Mouse (Mus musculus) kidney, embryonic 16.5 days (tissue): ENCODE data around the gene Fam50a. TPM values are rescaled to one million over a fixed set of nuclear protein-coding genes. Genes with fewer than 3 reads are reported as not detected.
"Not testable (repeated sequence)": the region's sequence is repeated elsewhere in the genome, so short reads cannot be mapped to it uniquely, and the experiment has no call there.

Source experiments
- ATAC-seq: fragments of 200-750 bp; cut with Nextera tagmentation; 2 replicates; pipeline ENCODE4 v1.8.0; 2017; ENCODE audit warnings: moderate TSS enrichment; ENCODE audit not compliant: low FRiP score, low TSS enrichment
- H3K27ac ChIP-seq: fragments of 300-500 bp; sonication (generic); 2 replicates; pipeline ENCODE4 v1.5.1; 2014; ENCODE audit warnings: low read length
- H3K27me3 ChIP-seq: fragments of 300-500 bp; sonication (generic); 2 replicates; pipeline ENCODE4 v1.6.1; 2014; ENCODE audit warnings: low read length, control low read depth, mixed read lengths; ENCODE audit not compliant: insufficient read depth
- H3K36me3 ChIP-seq: fragments of 300-500 bp; sonication (generic); 2 replicates; pipeline ENCODE4 v1.6.1; 2014; ENCODE audit warnings: low read length, control low read depth, mixed read lengths; ENCODE audit not compliant: insufficient read depth
- H3K4me1 ChIP-seq: fragments of 300-500 bp; sonication (generic); 2 replicates; pipeline ENCODE4 v1.6.1; 2014; ENCODE audit warnings: low read length, control low read depth, mixed read lengths; ENCODE audit not compliant: insufficient read depth
- H3K4me2 ChIP-seq: fragments of 300-500 bp; sonication (generic); replicated peaks from 2 replicates; pipeline ENCODE4 v1.6.1; 2014; ENCODE audit warnings: low read depth, low read length
- H3K4me3 ChIP-seq: fragments of 300-500 bp; sonication (generic); 2 replicates; pipeline ENCODE4 v1.5.1; 2014; ENCODE audit warnings: mild to moderate bottlenecking, low read length
- H3K9ac ChIP-seq: fragments of 300-500 bp; sonication (generic); replicated peaks from 2 replicates; pipeline ENCODE4 v1.6.1; 2014; ENCODE audit warnings: low read length
- H3K9me3 ChIP-seq: fragments of 300-500 bp; sonication (generic); 2 replicates; pipeline ENCODE4 v1.6.1; 2016; ENCODE audit warnings: low read length, control low read depth
- WGBS: fragments of 180-500 bp; shearing (Covaris S2); extraction: QIAGEN DNeasy Blood & Tissue Kit; methylation state at CpG from one replicate; pipeline ENCODE4 v1.1.7; 2014; 5-methylcytosine and 5-hydroxymethylcytosine counted together
- polyA plus RNA-seq: library from polyadenylated mRNA; unstranded; fragments of >200 nt; fragmentation: Nextera tagmentation; extraction: Ambion mirVana; gene quantifications from 2 replicates; pipeline ENCODE4 v1.2.1, GENCODE M21; 2015

Gene Fam50a
- polyA plus RNA-seq, 1 experiment from 2014 or later, result 69.8 TPM

- H3K4me1 ChIP-seq, result peaks cover 14% of the 10 kb centered on the region; the same call in 1 of the 2 replicates
- peak overlapping the region; percentile 56 for H3K4me2 ChIP-seq
- H3K27me3 ChIP-seq, result no peaks in the 10 kb centered on the region
- no peaks in the 10 kb centered on the region for H3K36me3 ChIP-seq
- ATAC-seq, result peak; percentile 61
- H3K27ac ChIP-seq, result no peak overlapping the region
- WGBS, result 21% methylated on average over 10 of the region's 10 CpGs
- H3K4me3 ChIP-seq, result peak overlapping the region; percentile 46
- H3K9me3 ChIP-seq, result no peaks in the 10 kb centered on the region
- peak overlapping the region; percentile 57 for H3K9ac ChIP-seq
These were observed 16.4 kb downstream of the Fam50a start for GRCm38 (mm10) chrX:74329215-74329671.

- H3K9ac ChIP-seq, result no peak overlapping the region
- peaks cover 14% of the 10 kb centered on the region; the same call in 1 of the 2 replicates for H3K4me1 ChIP-seq
- peak overlapping the region; percentile 56 for H3K4me2 ChIP-seq
- H3K4me3 ChIP-seq, result peak overlapping the region; percentile 46; the same call in 1 of the 2 replicates
- no peak overlapping the region for H3K27ac ChIP-seq
- WGBS, result 54% methylated on average over 2 of the region's 2 CpGs
- H3K27me3 ChIP-seq, result no peaks in the 10 kb centered on the region
- no peaks in the 10 kb centered on the region for H3K36me3 ChIP-seq
- no peak for ATAC-seq
- H3K9me3 ChIP-seq, result no peaks in the 10 kb centered on the region
These were observed 17.5 kb downstream of the Fam50a start for GRCm38 (mm10) chrX:74330166-74330930.

DNA sequence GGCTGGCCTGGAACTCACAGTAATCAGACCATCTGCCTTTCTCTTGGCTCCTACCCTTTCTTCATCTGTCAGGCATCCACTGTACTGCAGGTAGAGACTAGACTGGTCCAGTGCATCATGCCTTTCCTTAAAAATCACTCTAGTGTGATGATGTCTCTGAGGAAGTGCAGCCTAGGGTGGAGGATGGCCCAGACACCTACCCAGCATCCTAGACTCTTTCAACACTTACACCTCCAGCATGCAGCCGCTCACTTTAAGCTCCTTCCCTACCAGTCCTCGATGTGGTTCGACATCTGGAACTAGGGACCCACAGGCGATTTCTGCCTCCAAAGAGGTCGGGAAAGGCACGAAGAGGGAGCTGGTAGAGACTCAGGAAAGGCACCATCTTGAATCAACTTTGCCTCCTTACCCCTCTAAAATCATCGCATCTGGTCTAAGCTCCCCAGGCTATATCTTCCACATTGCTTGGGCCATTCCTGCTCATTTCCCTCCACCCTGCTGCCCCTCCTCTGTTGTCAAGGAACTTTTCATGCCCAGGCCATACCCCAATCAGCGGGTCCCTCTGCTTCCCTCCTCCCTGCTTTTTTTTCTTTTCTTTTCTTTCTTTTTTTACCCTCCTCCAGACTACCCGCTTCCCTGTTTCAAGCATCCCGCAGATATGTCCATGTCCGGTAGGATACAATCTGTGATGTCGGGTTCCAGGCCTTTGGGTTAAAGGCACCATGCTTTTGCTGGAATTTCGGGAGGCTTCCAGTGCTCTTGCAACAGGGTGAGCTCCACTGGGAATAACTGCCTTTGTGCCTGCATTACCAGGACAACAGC is 40.0 kb downstream of the Fam50a start:
- H3K4me3 ChIP-seq, result peak overlapping the region; percentile 59
- peak; percentile 61 for ATAC-seq
- peak overlapping the region; percentile 51 for H3K4me2 ChIP-seq
- no peaks in the 10 kb centered on the region for H3K9me3 ChIP-seq
- WGBS, result 25% methylated on average over 13 of the region's 13 CpGs
- H3K4me1 ChIP-seq, result 0 out of 2 replicates have a peak, but pooled peaks cover 5% of the 10 kb centered on the region
- H3K9ac ChIP-seq, result peak overlapping the region; percentile 69
- peak overlapping the region; percentile 56; the same call in 1 of the 2 replicates for H3K27ac ChIP-seq
- H3K27me3 ChIP-seq, result no peaks in the 10 kb centered on the region
- H3K36me3 ChIP-seq, result no peaks in the 10 kb centered on the region

- Histone ChIP-seq H3K4me1 (0 out of 2 replicates have a peak, but pooled peaks cover 5% of the 10 kb centered on the region), H3K4me3 (peak within 1 kb of the TSS; percentile 59), H3K9ac (peak within 1 kb of the TSS; percentile 69), H3K9me3 (no peaks in the 10 kb centered on the region), H3K4me2 (peak within 1 kb of the TSS; percentile 51), H3K27ac (peak within 1 kb of the TSS; percentile 56; the same call in 1 of the 2 replicates), H3K27me3 (no peaks in the 10 kb centered on the region), H3K36me3 (no peaks in the 10 kb centered on the region)
- 19% methylated on average over 11 of the region's 22 CpGs for WGBS
- peak; percentile 89 for ATAC-seq
These were observed 40.6 kb downstream of the Fam50a start, which contains the start of gene Lage3 for GRCm38 (mm10) chrX:74353467-74353770. TSS of gene Lage3 (minus strand) at chrX:74353618.

DNA sequence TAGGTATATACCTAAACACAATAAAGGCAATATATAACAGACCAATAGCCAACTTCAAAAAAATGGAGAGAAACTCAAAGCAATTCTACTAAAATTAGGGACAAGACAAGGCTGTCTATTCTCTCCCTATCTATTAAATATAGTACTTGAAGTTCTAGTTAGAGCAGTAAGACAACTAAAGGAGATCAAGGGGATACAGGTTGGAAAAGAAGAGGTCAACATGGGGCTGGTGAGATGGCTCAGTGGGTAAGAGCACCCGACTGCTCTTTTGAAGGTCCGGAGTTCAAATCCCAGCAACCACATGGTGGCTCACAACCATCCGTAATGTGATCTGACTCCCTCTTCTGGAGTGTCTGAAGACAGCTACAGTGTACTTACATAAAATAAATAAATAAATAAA is 44.2 kb downstream of the Fam50a start:
- not testable (repeated sequence) for H3K9me3 ChIP-seq, H3K27me3 ChIP-seq, ATAC-seq, H3K9ac ChIP-seq, H3K4me2 ChIP-seq, H3K4me3 ChIP-seq, H3K4me1 ChIP-seq, H3K36me3 ChIP-seq, H3K27ac ChIP-seq
- 85% methylated on average over 2 of the region's 3 CpGs for WGBS

DNA sequence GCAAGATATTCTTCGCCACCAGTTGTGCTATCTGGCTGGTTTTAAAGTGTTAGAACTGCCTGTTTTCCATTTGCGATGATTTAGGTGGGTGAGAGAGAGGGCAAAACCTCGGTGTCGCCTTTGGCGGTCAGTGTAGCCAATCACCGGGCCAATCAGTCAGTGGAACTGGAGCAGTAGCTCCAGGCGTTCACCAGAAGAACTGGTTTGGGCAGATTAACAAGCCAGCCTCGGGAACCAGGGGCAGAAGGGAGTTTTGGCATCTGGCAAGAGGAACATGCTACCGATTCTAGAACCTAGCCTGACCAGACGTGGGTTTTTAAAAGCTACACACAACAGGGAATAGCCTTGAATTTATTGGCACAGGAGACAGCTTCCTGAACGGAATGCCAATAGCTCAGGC is 46.3 kb downstream of the Fam50a start:
- Histone ChIP-seq H3K4me1 (no peaks in the 10 kb centered on the region), H3K27me3 (no peaks in the 10 kb centered on the region), H3K4me2 (no peak overlapping the region), H3K4me3 (no peak overlapping the region), H3K9me3 (no peaks in the 10 kb centered on the region), H3K27ac (no peak overlapping the region), H3K9ac (no peak overlapping the region), H3K36me3 (no peaks in the 10 kb centered on the region)
- ATAC-seq, result no peak
- 37% methylated on average over 11 of the region's 11 CpGs for WGBS

GRCm38 (mm10) chrX:74367512-74367911 is 54.7 kb downstream of the Fam50a start:
- H3K4me1 ChIP-seq, result peaks cover 4% of the 10 kb centered on the region; the same call in 1 of the 2 replicates
- H3K4me2 ChIP-seq, result peak overlapping the region; percentile 64
- no peaks in the 10 kb centered on the region; the same call in 1 of the 2 replicates for H3K27me3 ChIP-seq
- ATAC-seq, result no peak
- H3K4me3 ChIP-seq, result peak overlapping the region; percentile 65
- H3K9ac ChIP-seq, result peak overlapping the region; percentile 85
- H3K27ac ChIP-seq, result peak overlapping the region; percentile 79
- H3K36me3 ChIP-seq, result 0 out of 2 replicates have a peak, but pooled peaks cover 9% of the 10 kb centered on the region
- H3K9me3 ChIP-seq, result no peaks in the 10 kb centered on the region
- WGBS, result 65% methylated on average over 10 of the region's 10 CpGs

DNA sequence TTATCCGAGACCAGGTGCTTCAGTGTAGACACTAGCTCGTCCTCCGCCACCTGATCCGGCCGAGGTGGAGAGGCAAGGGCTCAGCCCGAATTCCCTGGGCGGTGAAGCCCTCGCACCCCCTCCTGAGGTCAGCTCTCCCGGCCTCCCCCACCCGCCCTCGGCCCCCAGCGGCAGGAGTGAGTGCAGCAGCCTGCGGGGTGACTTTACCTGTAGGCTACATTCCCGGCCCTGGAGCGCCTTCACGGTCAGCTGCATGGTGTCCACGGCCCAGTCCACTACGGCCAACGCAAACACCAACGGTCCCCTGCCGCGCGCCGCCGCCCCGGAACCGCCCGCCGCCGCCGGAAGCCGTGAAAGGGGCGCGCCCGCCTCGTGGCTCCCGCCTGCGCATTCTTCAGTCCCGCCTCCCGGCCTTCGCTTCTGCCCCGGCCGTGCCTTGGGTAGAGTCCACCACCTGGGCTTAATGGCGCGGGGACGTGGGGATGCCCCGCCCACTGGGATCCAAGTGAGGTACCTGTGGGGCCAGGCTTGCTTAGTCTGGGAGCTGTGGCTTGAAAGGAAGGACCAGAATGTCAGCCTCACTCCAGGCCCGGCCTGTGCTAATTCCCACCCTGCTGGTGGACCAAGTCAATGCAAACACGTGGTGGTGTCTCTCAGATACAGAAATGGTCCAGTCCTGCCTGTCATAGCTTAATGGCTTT is 55.5 kb downstream of the Fam50a start:
- peaks cover 4% of the 10 kb centered on the region; the same call in 1 of the 2 replicates for H3K4me1 ChIP-seq
- no peaks in the 10 kb centered on the region; the same call in 1 of the 2 replicates for H3K27me3 ChIP-seq
- peak overlapping the region; percentile 65 for H3K4me3 ChIP-seq
- 0 out of 2 replicates have a peak, but pooled peaks cover 9% of the 10 kb centered on the region for H3K36me3 ChIP-seq
- peak overlapping the region; percentile 79 for H3K27ac ChIP-seq
- no peaks in the 10 kb centered on the region for H3K9me3 ChIP-seq
- ATAC-seq, result peak; percentile 90
- peak overlapping the region; percentile 85 for H3K9ac ChIP-seq
- 28% methylated on average over 35 of the region's 49 CpGs for WGBS
- H3K4me2 ChIP-seq, result peak overlapping the region; percentile 64
